Mouse (Mus musculus): ENCODE measurements around the gene Ric1. TPM values are rescaled to one million over a fixed set of nuclear protein-coding genes. Genes with fewer than 3 reads are reported as not detected.

Ric1 gene
- polyA plus RNA-seq (2015; fragmentation: Nextera tagmentation; extraction: Ambion mirVana) = 6.5 and 7.5 TPM in 2 replicates

GRCm38 (mm10) chr19:29521637-29522435 is at the start of gene Ric1:
Gene Ric1 (plus strand): TSS chr19:29522282.
- peaks cover 20% of the 10 kb centered on the region for H3K4me1 ChIP-seq (replicated peaks)
- H3K27ac ChIP-seq = peak within 1 kb of the TSS; percentile 98
- ATAC-seq (replicated peaks; ENCODE audit: insufficient number of reproducible peaks, insufficient read depth, low FRiP score, low read depth) = peak; percentile 98
- under 1% methylated on average over 61 of the region's 80 CpGs for WGBS
- peak within 1 kb of the TSS; percentile 93 for H3K4me3 ChIP-seq
- H3K9me3 ChIP-seq (replicated peaks) = no peaks in the 10 kb centered on the region
- no peaks in the 10 kb centered on the region for H3K27me3 ChIP-seq
- H3K36me3 ChIP-seq = no peaks in the 10 kb centered on the region
- H3K4me2 ChIP-seq = peak within 1 kb of the TSS; percentile 68
- peak within 1 kb of the TSS; percentile 93 for H3K9ac ChIP-seq

DNA sequence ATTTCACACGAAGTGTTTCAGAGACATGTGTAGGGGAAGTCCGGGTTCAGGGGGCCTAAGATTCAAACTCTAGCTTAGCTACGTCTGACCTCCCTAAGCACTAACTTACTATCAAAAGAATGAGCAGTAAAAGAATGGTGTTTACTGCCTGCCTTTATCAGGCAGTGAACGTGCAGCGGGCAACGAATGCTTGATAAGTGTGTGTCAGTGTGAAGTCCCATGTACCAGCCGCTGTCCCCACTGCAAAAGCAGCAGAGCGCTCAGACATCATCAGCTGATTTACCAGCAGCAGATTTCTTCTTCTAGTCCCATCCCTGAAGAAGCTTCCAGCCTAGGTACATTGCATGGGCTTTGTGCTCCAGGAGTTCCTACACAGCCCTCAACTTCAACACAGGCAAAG is 49.7 kb upstream of the Ric1 start:
- 44% methylated on average over 8 of the region's 8 CpGs for WGBS
- H3K27ac ChIP-seq = peak overlapping the region; percentile 28
- H3K9ac ChIP-seq = no peak overlapping the region
- no peak overlapping the region for H3K4me3 ChIP-seq
- peaks cover 44% of the 10 kb centered on the region for H3K4me1 ChIP-seq (replicated peaks)
- no peaks in the 10 kb centered on the region for H3K27me3 ChIP-seq
- no peaks in the 10 kb centered on the region for H3K9me3 ChIP-seq (replicated peaks)
- H3K4me2 ChIP-seq = no peak overlapping the region
- no peaks in the 10 kb centered on the region for H3K36me3 ChIP-seq
- ATAC-seq (replicated peaks; ENCODE audit: insufficient number of reproducible peaks, insufficient read depth, low FRiP score, low read depth) = no peak

GRCm38 (mm10) chr19:29472946-29473345 is 49.1 kb upstream of the Ric1 start:
- Histone ChIP-seq H3K9ac (no peak overlapping the region), H3K27ac (peak overlapping the region; percentile 28; the same call in 1 of the 2 replicates), H3K4me3 (no peak overlapping the region), H3K4me1 (replicated peaks) (peaks cover 44% of the 10 kb centered on the region), H3K9me3 (replicated peaks) (no peaks in the 10 kb centered on the region), H3K36me3 (no peaks in the 10 kb centered on the region), H3K4me2 (no peak overlapping the region), H3K27me3 (no peaks in the 10 kb centered on the region)
- 80% methylated on average over 5 of the region's 5 CpGs for WGBS
- no peak for ATAC-seq (replicated peaks; ENCODE audit: insufficient number of reproducible peaks, insufficient read depth, low FRiP score, low read depth)

DNA sequence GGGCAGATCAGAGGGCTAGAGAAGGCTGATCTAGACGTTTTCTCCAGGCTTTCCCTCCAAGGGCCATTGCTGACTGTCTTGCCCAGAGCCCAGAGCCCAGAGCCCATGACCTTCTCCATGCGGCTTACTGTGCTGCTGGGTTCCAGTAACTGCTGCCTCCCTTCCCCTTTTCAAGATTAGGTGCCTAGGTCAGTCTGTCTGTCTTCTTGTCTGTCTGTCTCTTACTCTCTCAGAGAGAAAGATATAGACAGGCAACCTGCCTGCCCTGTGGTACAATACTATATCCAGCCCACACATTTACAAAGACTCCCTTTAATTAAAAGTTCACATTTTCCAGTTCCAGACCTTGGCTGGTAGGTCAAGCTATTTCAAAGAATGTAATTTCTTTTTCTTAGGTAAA is 47.3 kb upstream of the Ric1 start:
- ATAC-seq (replicated peaks; ENCODE audit: insufficient number of reproducible peaks, insufficient read depth, low FRiP score, low read depth) = no peak
- H3K36me3 ChIP-seq = no peaks in the 10 kb centered on the region
- WGBS = 48% methylated on average over 2 of the region's 2 CpGs

DNA sequence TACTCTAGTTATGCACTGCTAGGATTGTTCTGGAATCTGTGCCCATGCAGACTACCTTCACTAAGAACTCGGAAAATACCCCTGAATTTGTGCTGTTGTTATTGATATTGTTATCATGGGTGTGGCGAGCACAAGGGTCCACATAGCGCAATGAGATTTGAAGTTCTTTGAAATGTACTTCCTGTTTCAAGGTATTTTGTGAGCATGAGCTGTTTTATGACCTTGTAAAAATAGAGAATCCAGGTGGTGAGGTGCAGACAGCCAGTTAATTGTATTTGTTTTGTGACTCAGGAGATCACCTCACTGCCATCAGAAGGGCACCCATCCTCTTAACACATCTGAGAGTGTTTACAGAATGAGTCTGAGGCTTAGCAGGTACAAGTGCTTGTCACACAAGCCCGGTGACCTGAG is 46.9 kb upstream of the Ric1 start:
- 68% methylated on average over 4 of the region's 4 CpGs for WGBS
- peaks cover 24% of the 10 kb centered on the region for H3K4me1 ChIP-seq (replicated peaks)
- H3K36me3 ChIP-seq = no peaks in the 10 kb centered on the region
- no peak overlapping the region for H3K9ac ChIP-seq
- H3K9me3 ChIP-seq (replicated peaks) = no peaks in the 10 kb centered on the region
- no peaks in the 10 kb centered on the region for H3K27me3 ChIP-seq
- H3K4me2 ChIP-seq = no peak overlapping the region
- no peak overlapping the region for H3K27ac ChIP-seq
- no peak overlapping the region for H3K4me3 ChIP-seq
- no peak for ATAC-seq (replicated peaks; ENCODE audit: insufficient number of reproducible peaks, insufficient read depth, low FRiP score, low read depth)

More for the DNA sequence above, 47.3 kb upstream of the Ric1 start:
- no peak overlapping the region for H3K9ac ChIP-seq
- no peak overlapping the region for H3K27ac ChIP-seq
- no peaks in the 10 kb centered on the region for H3K27me3 ChIP-seq
- H3K4me1 ChIP-seq (replicated peaks) = peaks cover 28% of the 10 kb centered on the region
- no peaks in the 10 kb centered on the region for H3K9me3 ChIP-seq (replicated peaks)
- H3K4me3 ChIP-seq = no peak overlapping the region
- H3K4me2 ChIP-seq = no peak overlapping the region

GRCm38 (mm10) chr19:29478598-29478997 is 43.5 kb upstream of the Ric1 start:
- 15% methylated on average over 4 of the region's 4 CpGs for WGBS
- no peak for ATAC-seq (replicated peaks; ENCODE audit: insufficient number of reproducible peaks, insufficient read depth, low FRiP score, low read depth)
- Histone ChIP-seq H3K9ac (no peak overlapping the region), H3K27ac (no peak overlapping the region), H3K36me3 (no peaks in the 10 kb centered on the region), H3K9me3 (replicated peaks) (no peaks in the 10 kb centered on the region), H3K4me3 (no peak overlapping the region), H3K4me1 (replicated peaks) (no peaks in the 10 kb centered on the region), H3K4me2 (no peak overlapping the region), H3K27me3 (no peaks in the 10 kb centered on the region)

DNA sequence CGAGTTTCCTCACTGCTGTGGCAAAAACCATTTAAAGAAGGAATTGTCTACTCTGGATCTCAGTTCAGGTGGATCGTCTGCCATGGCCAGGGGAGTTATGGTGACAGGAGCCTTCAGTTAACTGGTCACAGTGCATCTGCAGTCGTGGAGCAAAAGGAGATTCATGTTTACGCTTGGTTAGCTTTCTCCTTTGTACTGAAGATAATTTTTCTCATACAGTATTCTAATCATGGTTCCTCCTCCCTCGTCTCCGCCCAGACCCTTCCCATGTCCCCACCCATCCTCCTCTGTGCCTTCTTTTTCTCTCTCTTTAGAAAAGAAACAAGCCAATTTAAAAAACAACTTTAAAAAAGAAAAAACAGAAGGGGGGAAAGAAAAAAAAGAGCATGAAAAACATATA is 40.5 kb upstream of the Ric1 start:
- Histone ChIP-seq H3K4me1 (replicated peaks) (no peaks in the 10 kb centered on the region), H3K9ac (no peak overlapping the region), H3K27me3 (no peaks in the 10 kb centered on the region), H3K4me2 (no peak overlapping the region), H3K27ac (no peak overlapping the region), H3K36me3 (no peaks in the 10 kb centered on the region), H3K9me3 (replicated peaks) (no peaks in the 10 kb centered on the region), H3K4me3 (no peak overlapping the region)
- ATAC-seq (replicated peaks; ENCODE audit: insufficient number of reproducible peaks, insufficient read depth, low FRiP score, low read depth) = no peak
- WGBS = 70% methylated on average over 6 of the region's 6 CpGs

- H3K36me3 ChIP-seq = no peaks in the 10 kb centered on the region
- no peaks in the 10 kb centered on the region for H3K9me3 ChIP-seq (replicated peaks)
- no peak overlapping the region for H3K27ac ChIP-seq
- no peak for ATAC-seq (replicated peaks; ENCODE audit: insufficient number of reproducible peaks, insufficient read depth, low FRiP score, low read depth)
- H3K27me3 ChIP-seq = no peaks in the 10 kb centered on the region
- H3K4me3 ChIP-seq = no peak overlapping the region
- 86% methylated on average over 5 of the region's 5 CpGs for WGBS
- H3K4me1 ChIP-seq (replicated peaks) = no peaks in the 10 kb centered on the region
- no peak overlapping the region for H3K4me2 ChIP-seq
- H3K9ac ChIP-seq = no peak overlapping the region
These were observed 39.9 kb upstream of the Ric1 start for GRCm38 (mm10) chr19:29482148-29482547.

- Histone ChIP-seq H3K4me2 (no peak overlapping the region), H3K27ac (no peak overlapping the region), H3K27me3 (no peaks in the 10 kb centered on the region), H3K4me3 (no peak overlapping the region), H3K9ac (no peak overlapping the region), H3K36me3 (no peaks in the 10 kb centered on the region), H3K4me1 (replicated peaks) (no peaks in the 10 kb centered on the region), H3K9me3 (replicated peaks) (no peaks in the 10 kb centered on the region)
- ATAC-seq (replicated peaks; ENCODE audit: insufficient number of reproducible peaks, insufficient read depth, low FRiP score, low read depth) = no peak
- WGBS = 54% methylated on average over 3 of the region's 3 CpGs
These were observed 39.4 kb upstream of the Ric1 start for GRCm38 (mm10) chr19:29482637-29483036.

GRCm38 (mm10) chr19:29483386-29483785 is 38.7 kb upstream of the Ric1 start:
- no peak overlapping the region for H3K4me2 ChIP-seq
- no peak overlapping the region for H3K9ac ChIP-seq
- H3K27ac ChIP-seq = no peak overlapping the region
- ATAC-seq (replicated peaks; ENCODE audit: insufficient number of reproducible peaks, insufficient read depth, low FRiP score, low read depth) = no peak
- H3K4me1 ChIP-seq (replicated peaks) = no peaks in the 10 kb centered on the region; the same call in 1 of the 2 replicates
- H3K27me3 ChIP-seq = no peaks in the 10 kb centered on the region
- no peak overlapping the region for H3K4me3 ChIP-seq
- no peaks in the 10 kb centered on the region for H3K9me3 ChIP-seq (replicated peaks)
- WGBS = 75% methylated on average over 2 of the region's 2 CpGs
- H3K36me3 ChIP-seq = no peaks in the 10 kb centered on the region

GRCm38 (mm10) chr19:29484537-29484936 is 37.5 kb upstream of the Ric1 start:
- Histone ChIP-seq H3K27me3 (no peaks in the 10 kb centered on the region), H3K9ac (no peak overlapping the region), H3K4me3 (no peak overlapping the region), H3K9me3 (replicated peaks) (no peaks in the 10 kb centered on the region), H3K27ac (no peak overlapping the region), H3K36me3 (no peaks in the 10 kb centered on the region), H3K4me2 (no peak overlapping the region), H3K4me1 (replicated peaks) (no peaks in the 10 kb centered on the region; the same call in 1 of the 2 replicates)
- ATAC-seq (replicated peaks; ENCODE audit: insufficient number of reproducible peaks, insufficient read depth, low FRiP score, low read depth) = no peak
- WGBS = 59% methylated on average over 2 of the region's 2 CpGs
